Mouse (Mus musculus) brain, embryonic 18.5 days (tissue): Measurements from ENCODE around the gene Irf9.
A peak's percentile ranks its signal among the peaks of the same experiment; 100 is the strongest.

ENCODE experiments used
- DNase-seq: peaks from one replicate; pipeline ENCODE4 v3.0.0-alpha.2; 2012; ENCODE audit warnings: low read depth, low spot score

Irf9 gene

GRCm38 (mm10) chr14:55580731-55581130 is 22.6 kb upstream of the Irf9 start:
- no peak for DNase-seq

- DNase-seq: no peak
These were observed 21.2 kb upstream of the Irf9 start for GRCm38 (mm10) chr14:55581981-55582681.

- no peak for DNase-seq
These were observed 19.1 kb upstream of the Irf9 start for GRCm38 (mm10) chr14:55584303-55584701.

- no peak for DNase-seq
These were observed 18.4 kb upstream of the Irf9 start, which contains the start of gene Emc9 for GRCm38 (mm10) chr14:55584702-55585565. TSS of gene Emc9 (minus strand) at chr14:55585302.

- DNase-seq: no peak
These were observed 17.8 kb upstream of the Irf9 start for GRCm38 (mm10) chr14:55585566-55585960.

- DNase-seq: no peak
These were observed 17.2 kb upstream of the Irf9 start for GRCm38 (mm10) chr14:55586149-55586548.

GRCm38 (mm10) chr14:55589271-55589670 is 14.1 kb upstream of the Irf9 start:
- no peak for DNase-seq

- DNase-seq: no peak
These were observed 13.5 kb upstream of the Irf9 start for GRCm38 (mm10) chr14:55589771-55590448.

- peak; percentile 94 for DNase-seq
These were observed 12.5 kb upstream of the Irf9 start, which contains the start of gene Psme2 for GRCm38 (mm10) chr14:55590748-55591330. TSS of gene Psme2 (minus strand) at chr14:55591113.

- peak; percentile 89 for DNase-seq
These were observed 12.0 kb upstream of the Irf9 start, which contains the start of gene Rnf31 for GRCm38 (mm10) chr14:55591331-55591891. TSS of gene Rnf31 (plus strand) at chr14:55591708.

- no peak for DNase-seq
These were observed 11.1 kb upstream of the Irf9 start for GRCm38 (mm10) chr14:55592226-55592625.

- DNase-seq: no peak
These were observed 7.2 kb upstream of the Irf9 start for GRCm38 (mm10) chr14:55596036-55596690.

GRCm38 (mm10) chr14:55598521-55599390 is 4.6 kb upstream of the Irf9 start:
- DNase-seq: no peak

- peak; percentile 47 for DNase-seq
These were observed 534 bp downstream of the Irf9 start for GRCm38 (mm10) chr14:55603633-55604576.

- DNase-seq: no peak
These were observed 1.5 kb downstream of the Irf9 start for GRCm38 (mm10) chr14:55604823-55605222.

- no peak for DNase-seq
These were observed 2.5 kb downstream of the Irf9 start for GRCm38 (mm10) chr14:55605743-55606459.

GRCm38 (mm10) chr14:55608339-55608738 is 5.0 kb downstream of the Irf9 start:
- DNase-seq: no peak

GRCm38 (mm10) chr14:55613346-55613745 is 10.0 kb downstream of the Irf9 start:
- DNase-seq: no peak
